Mouse (Mus musculus): ENCODE measurements around the gene Pqlc3. TPM values are rescaled to one million over a fixed set of nuclear protein-coding genes. Genes with fewer than 3 reads are reported as not detected.

Gene Pqlc3
- polyA plus RNA-seq (2012; fragmentation: generic; extraction: Trizol) = 12.6 TPM

GRCm38 (mm10) chr12:16999739-17000497 lies at the start of gene Pqlc3:
Pqlc3 (minus strand) TSS chr12:17000408.
- peak in 1 of 3 experiments; percentile 31 for TF ChIP-seq MYOG (IDR thresholded peaks at IDR 0.05; ENCODE audit: control insufficient read depth in 1 of 3, insufficient read depth in 1 of 3, insufficient read length in 2 of 3, low read depth in 2 of 3)
- peak; percentile 83 for TF ChIP-seq POLR2A (IDR thresholded peaks at IDR 0.05; ENCODE audit: insufficient read length, low read depth)
- no peak for TF ChIP-seq USF1 (IDR thresholded peaks at IDR 0.05; ENCODE audit: low read depth)
- TF ChIP-seq POLR2AphosphoS2 (IDR thresholded peaks at IDR 0.05; ENCODE audit: insufficient read length, low read depth) = peak; percentile 92
- peak within 1 kb of the TSS; percentile 52 for H3K4me3 ChIP-seq
- H3K36me3 ChIP-seq (ENCODE audit: control insufficient read depth, insufficient read depth) = no peaks in the 10 kb centered on the region
- no peaks in the 10 kb centered on the region for H3K27me3 ChIP-seq (ENCODE audit: control insufficient read depth, insufficient read depth, insufficient read length)
- H3ac ChIP-seq (ENCODE audit: control insufficient read depth, insufficient read length) = peak within 1 kb of the TSS; percentile 46
- H3K4me2 ChIP-seq (ENCODE audit: low read depth) = peak within 1 kb of the TSS; percentile 82
- no peaks in the 10 kb centered on the region for H3K79me2 ChIP-seq (ENCODE audit: control insufficient read depth, insufficient read depth)

- Histone ChIP-seq H3ac (ENCODE audit: control insufficient read depth, insufficient read length) (no peak overlapping the region), H3K4me2 (ENCODE audit: low read depth) (no peak overlapping the region), H3K36me3 (ENCODE audit: control insufficient read depth, insufficient read depth) (no peaks in the 10 kb centered on the region), H3K4me3 (no peak overlapping the region), H3K27me3 (ENCODE audit: control insufficient read depth, insufficient read depth, insufficient read length) (no peaks in the 10 kb centered on the region), H3K79me2 (ENCODE audit: control insufficient read depth, insufficient read depth) (no peaks in the 10 kb centered on the region)
- no peak for TF ChIP-seq TCF3 (IDR thresholded peaks at IDR 0.05; ENCODE audit: insufficient read length, low read depth)
- TF ChIP-seq REST (IDR thresholded peaks at IDR 0.05; ENCODE audit: insufficient read depth, insufficient read length) = no peak
- TF ChIP-seq POLR2A (IDR thresholded peaks at IDR 0.05; ENCODE audit: insufficient read length, low read depth) = no peak
- no peak for TF ChIP-seq MYOG (IDR thresholded peaks at IDR 0.05; ENCODE audit: control insufficient read depth in 1 of 3, insufficient read depth in 1 of 3, insufficient read length in 2 of 3, low read depth in 2 of 3)
- no peak for TF ChIP-seq SRF (IDR thresholded peaks at IDR 0.05; ENCODE audit: control insufficient read depth, insufficient read length, low read depth)
- TF ChIP-seq CEBPB (IDR thresholded peaks at IDR 0.05; ENCODE audit: insufficient read depth, poor library complexity, severe bottlenecking) = no peak
- TF ChIP-seq MYOD1 (IDR thresholded peaks at IDR 0.05; ENCODE audit: control insufficient read depth in 1 of 3, insufficient read length in 2 of 3, low read depth in 2 of 3) = no peak
Measured at GRCm38 (mm10) chr12:17049796-17050195, 49.6 kb upstream of the Pqlc3 start.

- H3K79me2 ChIP-seq (ENCODE audit: control insufficient read depth, insufficient read depth) = no peaks in the 10 kb centered on the region
- no peak overlapping the region for H3K4me2 ChIP-seq (ENCODE audit: low read depth)
- no peak overlapping the region for H3K4me3 ChIP-seq
- TF ChIP-seq CEBPB (IDR thresholded peaks at IDR 0.05; ENCODE audit: insufficient read depth, poor library complexity, severe bottlenecking) (no peak), SRF (IDR thresholded peaks at IDR 0.05; ENCODE audit: control insufficient read depth, insufficient read length, low read depth) (no peak), POLR2AphosphoS2 (IDR thresholded peaks at IDR 0.05; ENCODE audit: insufficient read length, low read depth) (no peak), MYOG (IDR thresholded peaks at IDR 0.05; ENCODE audit: control insufficient read depth in 1 of 3, insufficient read depth in 1 of 3, insufficient read length in 2 of 3, low read depth in 2 of 3) (no peak), MAX (IDR thresholded peaks at IDR 0.05; ENCODE audit: low read depth) (no peak), POLR2A (IDR thresholded peaks at IDR 0.05; ENCODE audit: insufficient read length, low read depth) (no peak), TCF12 (IDR thresholded peaks at IDR 0.05; ENCODE audit: insufficient read depth, poor library complexity, severe bottlenecking) (no peak), MYOD1 (IDR thresholded peaks at IDR 0.05; ENCODE audit: control insufficient read depth in 1 of 3, insufficient read length in 2 of 3, low read depth in 2 of 3) (no peak), USF1 (IDR thresholded peaks at IDR 0.05; ENCODE audit: low read depth) (no peak), E2F4 (IDR thresholded peaks at IDR 0.05; ENCODE audit: insufficient read depth) (no peak), TCF3 (IDR thresholded peaks at IDR 0.05; ENCODE audit: insufficient read length, low read depth) (no peak), REST (IDR thresholded peaks at IDR 0.05; ENCODE audit: insufficient read depth, insufficient read length) (no peak)
- H3K36me3 ChIP-seq (ENCODE audit: control insufficient read depth, insufficient read depth) = no peaks in the 10 kb centered on the region
- no peak overlapping the region for H3ac ChIP-seq (ENCODE audit: control insufficient read depth, insufficient read length)
- no peaks in the 10 kb centered on the region for H3K27me3 ChIP-seq (ENCODE audit: control insufficient read depth, insufficient read depth, insufficient read length)
Measured at GRCm38 (mm10) chr12:17048979-17049612, 48.9 kb upstream of the Pqlc3 start.

GRCm38 (mm10) chr12:17043311-17043710 lies 43.1 kb upstream of the Pqlc3 start:
- H3K4me3 ChIP-seq = no peak overlapping the region
- H3K79me2 ChIP-seq (ENCODE audit: control insufficient read depth, insufficient read depth) = no peaks in the 10 kb centered on the region
- H3K36me3 ChIP-seq (ENCODE audit: control insufficient read depth, insufficient read depth) = no peaks in the 10 kb centered on the region
- no peaks in the 10 kb centered on the region for H3K27me3 ChIP-seq (ENCODE audit: control insufficient read depth, insufficient read depth, insufficient read length)
- no peak overlapping the region for H3K4me2 ChIP-seq (ENCODE audit: low read depth)
- TF ChIP-seq MYOD1 (IDR thresholded peaks at IDR 0.05; ENCODE audit: control insufficient read depth in 1 of 3, insufficient read length in 2 of 3, low read depth in 2 of 3) (no peak), REST (IDR thresholded peaks at IDR 0.05; ENCODE audit: insufficient read depth, insufficient read length) (no peak), TCF12 (IDR thresholded peaks at IDR 0.05; ENCODE audit: insufficient read depth, poor library complexity, severe bottlenecking) (no peak), CEBPB (IDR thresholded peaks at IDR 0.05; ENCODE audit: insufficient read depth, poor library complexity, severe bottlenecking) (no peak), TCF3 (IDR thresholded peaks at IDR 0.05; ENCODE audit: insufficient read length, low read depth) (no peak), MYOG (IDR thresholded peaks at IDR 0.05; ENCODE audit: control insufficient read depth in 1 of 3, insufficient read depth in 1 of 3, insufficient read length in 2 of 3, low read depth in 2 of 3) (no peak), E2F4 (IDR thresholded peaks at IDR 0.05; ENCODE audit: insufficient read depth) (no peak), POLR2AphosphoS2 (IDR thresholded peaks at IDR 0.05; ENCODE audit: insufficient read length, low read depth) (no peak)
- no peak overlapping the region for H3ac ChIP-seq (ENCODE audit: control insufficient read depth, insufficient read length)

All from myocyte (in vitro differentiated cells).